Mouse (Mus musculus) lung, embryonic 16.5 days (tissue): ENCODE results near the gene Nrxn2. TPM values are rescaled to one million over a fixed set of nuclear protein-coding genes. Genes with fewer than 3 reads are reported as not detected.
A peak's percentile ranks its signal among the peaks of the same experiment; 100 is the strongest.

ENCODE experiments used
- ATAC-seq: fragments of 200-750 bp; cut with Nextera tagmentation; 2 replicates; pipeline ENCODE4 v1.8.0; 2017; ENCODE audit warnings: low read depth, mild to moderate bottlenecking, moderate library complexity
- H3K27ac ChIP-seq: fragments of 300-500 bp; sonication (generic); 2 replicates; pipeline ENCODE4 v1.5.1; 2014; ENCODE audit warnings: mild to moderate bottlenecking, control low read depth, low read length
- H3K27me3 ChIP-seq: fragments of 300-500 bp; sonication (generic); 2 replicates; pipeline ENCODE4 v1.6.1; 2014; ENCODE audit warnings: low read depth, low read length, mixed read lengths; ENCODE audit not compliant: control insufficient read depth, insufficient read depth
- H3K36me3 ChIP-seq: fragments of 300-500 bp; sonication (generic); 2 replicates; pipeline ENCODE4 v1.6.1; 2014; ENCODE audit warnings: low read length; ENCODE audit not compliant: control insufficient read depth, insufficient read depth
- H3K4me1 ChIP-seq: fragments of 300-500 bp; sonication (generic); replicated peaks from 2 replicates; pipeline ENCODE4 v1.6.1; 2014; ENCODE audit warnings: low read length, mixed read lengths; ENCODE audit not compliant: control insufficient read depth, insufficient read depth
- H3K4me2 ChIP-seq: fragments of 300-500 bp; sonication (generic); 2 replicates; pipeline ENCODE4 v1.6.1; 2014; ENCODE audit warnings: low read depth, low read length, control low read depth
- H3K4me3 ChIP-seq: fragments of 300-500 bp; sonication (generic); 2 replicates; pipeline ENCODE4 v1.5.1; 2014; ENCODE audit warnings: mild to moderate bottlenecking, low read length, control low read depth
- H3K9ac ChIP-seq: fragments of 300-500 bp; sonication (generic); 2 replicates; pipeline ENCODE4 v1.6.1; 2014; ENCODE audit warnings: low read length, control low read depth
- H3K9me3 ChIP-seq: fragments of 300-500 bp; sonication (generic); 2 replicates; pipeline ENCODE4 v1.6.1; 2016; ENCODE audit warnings: low read length; ENCODE audit not compliant: control insufficient read depth
- WGBS: fragments of 180-500 bp; shearing (Covaris S2); extraction: QIAGEN DNeasy Blood & Tissue Kit; methylation state at CpG from one replicate; pipeline ENCODE4 v1.1.7; 2014; 5-methylcytosine and 5-hydroxymethylcytosine counted together
- polyA plus RNA-seq: library from polyadenylated mRNA; unstranded; fragments of >200 nt; fragmentation: Nextera tagmentation; extraction: Ambion mirVana; gene quantifications from 2 replicates; pipeline ENCODE4 v1.2.1, GENCODE M21; 2015

Gene Nrxn2
- polyA plus RNA-seq, 1 experiment from 2014 or later = 0.88 TPM

GRCm38 (mm10) chr19:6408749-6409148 lies 9.8 kb upstream of the Nrxn2 start:
- H3K27me3 ChIP-seq = no peaks in the 10 kb centered on the region
- no peaks in the 10 kb centered on the region for H3K4me1 ChIP-seq
- WGBS = 75% methylated on average over 8 of the region's 8 CpGs

DNA sequence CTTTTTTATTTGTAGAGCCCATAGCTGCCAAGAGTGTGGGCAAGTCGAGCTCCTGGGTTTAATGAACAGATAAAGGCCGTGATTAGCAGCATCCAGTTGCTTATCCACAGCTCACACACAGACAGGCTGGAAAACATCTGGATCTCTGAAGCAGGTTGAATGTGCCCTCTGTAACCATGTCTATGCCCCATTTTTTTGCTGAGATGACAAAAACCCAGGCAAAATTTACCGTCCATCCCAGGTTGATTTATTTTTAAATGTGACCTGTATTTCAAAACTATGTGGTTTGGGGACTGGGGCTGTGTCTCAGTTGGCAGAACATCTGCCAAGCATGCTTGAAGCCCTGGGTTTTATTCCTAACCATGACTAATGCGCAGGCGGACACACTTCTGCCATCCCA lies 9.4 kb upstream of the Nrxn2 start:
- ATAC-seq = no peak
- Histone ChIP-seq H3K4me2 (no peak overlapping the region), H3K4me3 (no peak overlapping the region), H3K36me3 (no peaks in the 10 kb centered on the region), H3K9ac (no peak overlapping the region), H3K27me3 (no peaks in the 10 kb centered on the region), H3K9me3 (no peaks in the 10 kb centered on the region), H3K27ac (no peak overlapping the region), H3K4me1 (no peaks in the 10 kb centered on the region)
- 72% methylated on average over 5 of the region's 5 CpGs for WGBS

More at GRCm38 (mm10) chr19:6408749-6409148, 9.8 kb upstream of the Nrxn2 start:
- Histone ChIP-seq H3K27ac (no peak overlapping the region), H3K4me2 (no peak overlapping the region), H3K9ac (no peak overlapping the region), H3K9me3 (no peaks in the 10 kb centered on the region), H3K36me3 (no peaks in the 10 kb centered on the region), H3K4me3 (no peak overlapping the region)
- no peak for ATAC-seq

DNA sequence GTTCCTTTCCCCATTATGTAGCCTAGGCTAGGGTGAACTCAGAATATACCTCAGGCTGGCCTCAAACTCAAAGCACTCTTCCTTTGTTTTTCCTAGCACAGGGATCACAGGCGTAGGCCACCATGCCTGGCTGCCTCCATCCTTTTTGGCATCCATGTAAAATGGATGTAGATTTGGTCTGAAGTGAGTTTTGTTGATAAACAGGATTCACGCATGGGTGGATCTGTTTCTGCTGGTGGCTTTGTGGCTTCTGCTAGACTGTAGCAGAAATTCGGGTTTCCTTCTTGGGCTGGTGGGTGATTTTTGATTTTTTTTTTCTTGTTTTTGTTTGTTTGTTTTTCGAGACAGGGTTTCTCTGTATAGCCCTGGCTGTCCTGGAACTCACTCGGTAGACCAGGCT lies 8.6 kb upstream of the Nrxn2 start:
- H3K36me3 ChIP-seq = no peaks in the 10 kb centered on the region
- no peak overlapping the region for H3K27ac ChIP-seq
- H3K9me3 ChIP-seq = no peaks in the 10 kb centered on the region
- no peak overlapping the region for H3K4me2 ChIP-seq
- no peak for ATAC-seq
- 85% methylated on average over 5 of the region's 5 CpGs for WGBS
- no peak overlapping the region for H3K9ac ChIP-seq
- H3K27me3 ChIP-seq = no peaks in the 10 kb centered on the region
- no peaks in the 10 kb centered on the region for H3K4me1 ChIP-seq
- no peak overlapping the region for H3K4me3 ChIP-seq

GRCm38 (mm10) chr19:6412798-6413197 lies 5.7 kb upstream of the Nrxn2 start:
- H3K27me3 ChIP-seq = peaks cover 4% of the 10 kb centered on the region; the same call in 1 of the 2 replicates
- 56% methylated on average over 14 of the region's 14 CpGs for WGBS
- H3K9ac ChIP-seq = no peak overlapping the region
- no peaks in the 10 kb centered on the region for H3K36me3 ChIP-seq
- H3K4me2 ChIP-seq = no peak overlapping the region
- no peaks in the 10 kb centered on the region for H3K9me3 ChIP-seq
- no peak overlapping the region for H3K4me3 ChIP-seq
- no peak overlapping the region for H3K27ac ChIP-seq
- ATAC-seq = no peak
- no peaks in the 10 kb centered on the region for H3K4me1 ChIP-seq

DNA sequence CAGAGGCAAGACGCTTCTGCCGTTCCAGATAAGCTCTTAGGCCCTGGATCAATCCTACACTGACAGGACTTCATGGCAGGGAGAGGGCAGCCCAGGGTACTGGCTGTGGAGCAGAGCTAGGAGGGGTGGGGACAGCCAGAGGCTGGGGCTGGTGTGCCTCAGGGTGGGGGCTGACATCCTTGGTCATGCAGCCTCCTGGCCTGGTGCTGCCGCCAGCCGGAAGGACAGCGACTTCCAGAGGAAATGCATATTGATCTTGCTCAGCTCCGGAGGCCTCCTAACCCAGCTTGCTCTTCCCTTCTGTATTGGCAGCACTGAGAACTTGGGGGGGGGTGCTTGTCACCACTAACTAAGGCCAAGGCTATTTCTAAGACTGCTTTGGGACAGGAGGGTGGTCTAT lies 3.1 kb upstream of the Nrxn2 start:
- no peak; the same call in 1 of the 2 replicates for ATAC-seq
- Histone ChIP-seq H3K9ac (no peak overlapping the region), H3K4me2 (no peak overlapping the region), H3K36me3 (no peaks in the 10 kb centered on the region), H3K4me3 (no peak overlapping the region), H3K27me3 (peaks cover 30% of the 10 kb centered on the region), H3K4me1 (peaks cover 7% of the 10 kb centered on the region), H3K27ac (no peak overlapping the region), H3K9me3 (no peaks in the 10 kb centered on the region)
- WGBS = 31% methylated on average over 6 of the region's 6 CpGs

DNA sequence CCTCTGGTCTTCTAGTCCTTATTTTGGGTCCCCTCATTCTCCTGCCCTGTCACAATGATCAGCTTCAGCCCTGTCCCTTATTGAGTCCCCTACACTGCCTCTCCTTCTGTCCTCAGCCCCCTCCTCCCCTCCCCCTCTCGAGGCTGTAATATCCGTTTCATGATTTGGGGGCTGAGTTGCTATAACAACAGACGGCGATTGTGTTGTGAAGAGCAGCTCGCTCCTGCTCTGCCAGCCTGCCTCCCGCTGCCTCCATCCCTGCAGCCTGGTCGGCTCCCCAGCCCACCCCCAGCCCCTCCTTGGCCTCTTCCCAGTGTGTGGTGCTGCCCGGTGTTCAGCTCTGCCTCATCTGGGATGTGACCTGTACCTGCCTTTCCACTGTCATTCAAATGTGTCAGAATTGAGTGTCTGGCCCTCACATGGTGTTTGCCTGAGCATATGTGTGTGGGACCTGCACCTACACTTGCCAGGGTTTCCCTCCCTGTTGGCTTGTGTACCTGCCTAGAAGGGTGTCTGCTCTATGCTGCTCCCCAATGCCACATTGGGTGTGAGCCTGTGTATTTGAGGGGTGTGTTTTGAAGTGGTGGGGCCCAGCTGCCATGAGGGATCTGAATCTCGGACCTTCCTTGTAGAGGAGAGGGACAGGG lies 2.3 kb upstream of the Nrxn2 start:
- no peak overlapping the region for H3K4me3 ChIP-seq
- H3K4me2 ChIP-seq = no peak overlapping the region
- H3K27me3 ChIP-seq = peaks cover 38% of the 10 kb centered on the region
- 10% methylated on average over 9 of the region's 9 CpGs for WGBS
- H3K4me1 ChIP-seq = peaks cover 7% of the 10 kb centered on the region
- H3K27ac ChIP-seq = no peak overlapping the region
- H3K9ac ChIP-seq = no peak overlapping the region
- no peak for ATAC-seq
- H3K36me3 ChIP-seq = no peaks in the 10 kb centered on the region
- H3K9me3 ChIP-seq = no peaks in the 10 kb centered on the region

DNA sequence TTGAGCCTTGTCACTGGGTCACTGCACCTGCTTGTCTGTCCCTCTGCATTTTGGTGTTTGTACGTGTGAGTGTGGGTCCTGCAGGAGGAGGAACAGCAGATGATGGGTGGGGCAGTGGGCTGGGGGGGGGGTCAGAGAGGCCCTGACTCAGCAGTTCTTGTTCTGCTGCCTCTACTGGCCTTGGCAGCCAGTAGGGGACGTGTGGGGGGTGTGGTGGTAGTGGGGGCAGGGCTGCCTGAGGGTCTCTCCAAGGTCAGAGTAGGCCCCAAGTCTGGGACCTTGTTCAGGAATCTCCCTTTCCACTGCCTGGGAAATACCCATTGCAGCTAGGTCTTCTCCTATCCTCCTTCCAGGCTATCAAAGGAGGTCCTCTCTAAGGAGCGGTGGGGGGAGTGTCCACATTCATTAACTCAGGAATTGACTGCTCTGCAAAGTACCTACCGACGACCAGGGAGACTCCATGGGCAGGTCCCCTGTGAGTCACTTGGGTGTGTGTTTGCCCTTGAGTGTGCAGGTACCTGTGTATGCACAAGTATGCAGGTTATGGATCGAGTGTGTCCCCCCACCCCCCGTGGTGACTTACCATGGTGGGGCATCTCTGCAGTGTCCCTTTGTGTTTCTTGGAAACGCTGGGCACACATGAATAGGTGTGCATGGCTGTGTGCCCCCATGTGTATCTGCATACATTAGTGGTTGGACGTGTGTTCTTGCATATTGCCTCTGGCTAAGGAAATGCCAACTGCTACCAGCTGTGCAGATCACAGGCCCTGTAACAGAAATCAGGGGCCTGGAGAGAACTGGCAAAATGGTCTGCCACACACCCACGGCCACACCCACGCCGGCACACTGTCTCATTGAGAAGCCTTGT lies 1.4 kb upstream of the Nrxn2 start:
- H3K9me3 ChIP-seq = no peaks in the 10 kb centered on the region
- no peak overlapping the region for H3K9ac ChIP-seq
- H3K4me2 ChIP-seq = no peak overlapping the region
- ATAC-seq = no peak
- WGBS = 66% methylated on average over 12 of the region's 12 CpGs
- no peak overlapping the region for H3K27ac ChIP-seq
- H3K4me3 ChIP-seq = no peak overlapping the region
- H3K36me3 ChIP-seq = no peaks in the 10 kb centered on the region
- peaks cover 42% of the 10 kb centered on the region for H3K27me3 ChIP-seq
- peaks cover 7% of the 10 kb centered on the region for H3K4me1 ChIP-seq

- H3K9me3 ChIP-seq = no peaks in the 10 kb centered on the region
- peak overlapping the region; percentile 49 for H3K4me3 ChIP-seq
- peak overlapping the region; percentile 97 for H3K4me2 ChIP-seq
- peaks cover 7% of the 10 kb centered on the region for H3K4me1 ChIP-seq
- no peak overlapping the region for H3K9ac ChIP-seq
- H3K27ac ChIP-seq = no peak overlapping the region
- no peaks in the 10 kb centered on the region for H3K36me3 ChIP-seq
- no peak for ATAC-seq
- H3K27me3 ChIP-seq = peaks cover 42% of the 10 kb centered on the region
- WGBS = 15% methylated on average over 12 of the region's 23 CpGs
Measured at GRCm38 (mm10) chr19:6418984-6419692, 607 bp downstream of the Nrxn2 start.

- WGBS = 42% methylated on average over 9 of the region's 9 CpGs
- ATAC-seq = no peak
- Histone ChIP-seq H3K36me3 (no peaks in the 10 kb centered on the region), H3K9me3 (no peaks in the 10 kb centered on the region), H3K27ac (no peak overlapping the region), H3K9ac (no peak overlapping the region), H3K4me3 (no peak overlapping the region), H3K4me1 (peaks cover 7% of the 10 kb centered on the region), H3K4me2 (no peak overlapping the region), H3K27me3 (peaks cover 45% of the 10 kb centered on the region)
Measured at GRCm38 (mm10) chr19:6419805-6420310, 1.3 kb downstream of the Nrxn2 start.
